Mouse (Mus musculus): ENCODE measurements around the gene Prom1. TPM values are rescaled to one million over a fixed set of nuclear protein-coding genes. Genes with fewer than 3 reads are reported as not detected.

Prom1 gene
- polyA plus RNA-seq, 1 experiment from 2014 or later, result 13.7 TPM

DNA sequence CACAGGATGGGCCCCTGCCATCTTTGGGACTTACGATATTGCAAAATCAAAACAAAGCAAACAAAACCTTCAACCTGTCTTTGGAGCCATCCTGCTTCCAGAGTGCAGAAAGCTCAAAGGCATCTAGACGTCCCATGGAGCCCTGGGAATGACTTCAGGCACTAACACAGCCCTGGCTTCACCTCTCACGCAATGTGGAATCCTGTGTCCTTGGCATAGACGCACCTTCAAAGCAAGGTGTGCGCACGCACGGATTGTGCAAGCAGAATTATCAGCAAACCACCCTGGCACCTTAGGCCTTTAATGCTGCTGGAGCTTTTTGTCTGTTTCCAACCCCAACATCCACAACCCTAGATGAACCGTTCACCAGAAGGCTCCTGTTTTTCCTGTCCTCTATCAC is 104.2 kb downstream of the Prom1 start:
- Histone ChIP-seq H3K4me2 (no peak overlapping the region), H3K27ac (replicated peaks) (no peak overlapping the region)
- 80% methylated on average over 8 of the region's 8 CpGs for WGBS

DNA sequence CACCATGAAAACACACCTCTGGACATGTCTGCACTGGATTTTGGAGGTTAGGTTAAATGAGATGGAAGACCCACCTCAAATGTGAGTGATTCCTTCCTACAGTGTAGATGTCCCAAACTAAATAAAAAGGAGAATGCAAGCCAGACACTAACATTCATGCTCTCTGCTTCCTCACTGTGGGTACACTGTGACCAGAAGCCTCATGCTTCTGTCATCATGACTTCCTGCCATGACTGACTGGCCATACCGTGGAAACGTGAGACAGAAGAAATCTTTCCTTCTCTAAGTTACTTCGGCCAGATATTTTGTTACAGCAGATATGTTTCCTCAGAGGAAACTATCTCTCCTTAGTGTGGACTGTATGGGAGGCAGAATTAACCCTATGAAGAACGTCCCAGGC is 105.7 kb downstream of the Prom1 start:
- H3K4me3 ChIP-seq, result no peak overlapping the region
- no peak overlapping the region for H3K9ac ChIP-seq
- no peaks in the 10 kb centered on the region for H3K9me3 ChIP-seq
- no peak for ATAC-seq (ENCODE audit: extremely low read depth, insufficient number of reproducible peaks, low FRiP score, low TSS enrichment)
- peaks cover 1% of the 10 kb centered on the region; the same call in 1 of the 2 replicates for H3K36me3 ChIP-seq
- WGBS, result 48% methylated on average over 4 of the region's 4 CpGs
- no peak overlapping the region for H3K27ac ChIP-seq (replicated peaks)
- H3K27me3 ChIP-seq (replicated peaks), result no peaks in the 10 kb centered on the region
- H3K4me1 ChIP-seq, result no peaks in the 10 kb centered on the region
- no peak overlapping the region for H3K4me2 ChIP-seq

More for the DNA sequence above, 104.2 kb downstream of the Prom1 start:
- no peaks in the 10 kb centered on the region for H3K9me3 ChIP-seq
- peaks cover 6% of the 10 kb centered on the region; the same call in 1 of the 2 replicates for H3K36me3 ChIP-seq
- no peaks in the 10 kb centered on the region for H3K4me1 ChIP-seq
- no peak overlapping the region for H3K9ac ChIP-seq
- no peak for ATAC-seq (ENCODE audit: extremely low read depth, insufficient number of reproducible peaks, low FRiP score, low TSS enrichment)
- H3K4me3 ChIP-seq, result no peak overlapping the region
- no peaks in the 10 kb centered on the region for H3K27me3 ChIP-seq (replicated peaks)

DNA sequence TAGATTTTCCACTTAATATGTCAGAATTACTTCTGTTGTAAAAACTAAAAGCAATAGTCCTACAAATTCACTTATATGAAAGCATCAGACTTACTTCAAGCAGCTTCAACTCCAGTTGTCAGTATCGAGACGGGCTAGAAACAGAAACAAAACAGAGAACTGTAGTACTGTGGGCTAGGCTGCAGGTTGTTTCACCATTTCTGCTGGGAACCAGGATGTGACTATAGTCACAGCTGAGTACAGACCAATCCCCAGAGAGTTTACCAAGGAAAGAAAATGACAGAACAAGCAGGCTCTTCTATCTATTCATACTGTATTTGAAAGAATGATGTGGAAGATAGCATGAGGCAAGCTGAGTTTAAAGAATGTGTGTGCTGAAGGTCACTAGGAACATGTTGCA is 106.9 kb downstream of the Prom1 start:
- Histone ChIP-seq H3K27me3 (replicated peaks) (no peaks in the 10 kb centered on the region), H3K36me3 (no peaks in the 10 kb centered on the region), H3K4me3 (no peak overlapping the region), H3K4me1 (no peaks in the 10 kb centered on the region), H3K9me3 (no peaks in the 10 kb centered on the region), H3K27ac (replicated peaks) (no peak overlapping the region), H3K9ac (no peak overlapping the region), H3K4me2 (no peak overlapping the region)
- ATAC-seq (ENCODE audit: extremely low read depth, insufficient number of reproducible peaks, low FRiP score, low TSS enrichment), result no peak
- 80% methylated on average over 2 of the region's 2 CpGs for WGBS

DNA sequence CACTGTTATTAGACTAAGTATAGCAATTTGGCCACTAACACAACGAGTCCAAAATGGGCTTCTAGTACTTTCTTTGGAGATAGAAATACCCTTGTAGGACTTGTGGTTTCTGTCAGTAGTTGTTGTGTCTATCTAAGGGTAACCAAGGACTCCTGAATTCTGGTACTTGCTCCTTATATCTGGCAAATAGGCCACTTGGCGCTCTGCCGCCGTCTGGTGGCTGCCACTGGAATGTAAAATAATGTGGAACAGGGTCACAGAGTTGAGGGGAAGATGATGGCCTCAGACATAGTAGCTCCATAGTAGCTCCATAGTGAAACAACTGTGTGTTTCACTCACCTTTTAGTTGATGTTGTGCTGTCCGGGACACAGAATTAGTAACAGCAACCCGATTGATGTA is 111.5 kb downstream of the Prom1 start:
- 57% methylated on average over 6 of the region's 6 CpGs for WGBS
- H3K9me3 ChIP-seq, result no peaks in the 10 kb centered on the region

DNA sequence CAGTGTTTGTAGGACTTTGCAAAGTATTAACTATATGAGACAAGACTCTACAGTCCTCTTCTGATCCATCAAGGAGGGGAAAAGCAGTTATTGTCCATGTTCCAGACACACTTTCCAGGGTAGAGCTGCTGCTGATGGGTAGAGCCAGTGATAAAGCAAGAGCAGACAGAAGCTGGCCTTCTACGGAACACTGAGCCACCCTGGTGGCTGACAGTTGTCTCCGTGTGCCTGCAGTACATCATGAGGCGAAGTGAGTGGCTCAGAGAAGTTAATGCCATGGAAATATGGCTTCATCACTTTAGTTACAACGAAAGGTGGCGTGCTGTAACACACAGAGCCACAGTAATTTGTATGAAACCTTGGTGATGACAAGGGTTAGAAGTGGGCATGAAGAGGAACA is 112.8 kb downstream of the Prom1 start:
- Histone ChIP-seq H3K36me3 (no peaks in the 10 kb centered on the region), H3K9me3 (no peaks in the 10 kb centered on the region), H3K4me3 (no peak overlapping the region), H3K4me1 (peaks cover 7% of the 10 kb centered on the region), H3K9ac (no peak overlapping the region), H3K27ac (replicated peaks) (no peak overlapping the region), H3K27me3 (replicated peaks) (no peaks in the 10 kb centered on the region), H3K4me2 (no peak overlapping the region)
- 55% methylated on average over 5 of the region's 5 CpGs for WGBS
- ATAC-seq (ENCODE audit: extremely low read depth, insufficient number of reproducible peaks, low FRiP score, low TSS enrichment), result no peak

More for the DNA sequence above, 111.5 kb downstream of the Prom1 start:
- Histone ChIP-seq H3K4me1 (peaks cover 7% of the 10 kb centered on the region), H3K4me3 (no peak overlapping the region), H3K36me3 (no peaks in the 10 kb centered on the region), H3K9ac (no peak overlapping the region), H3K4me2 (no peak overlapping the region), H3K27ac (replicated peaks) (no peak overlapping the region), H3K27me3 (replicated peaks) (no peaks in the 10 kb centered on the region)
- ATAC-seq (ENCODE audit: extremely low read depth, insufficient number of reproducible peaks, low FRiP score, low TSS enrichment), result no peak

DNA sequence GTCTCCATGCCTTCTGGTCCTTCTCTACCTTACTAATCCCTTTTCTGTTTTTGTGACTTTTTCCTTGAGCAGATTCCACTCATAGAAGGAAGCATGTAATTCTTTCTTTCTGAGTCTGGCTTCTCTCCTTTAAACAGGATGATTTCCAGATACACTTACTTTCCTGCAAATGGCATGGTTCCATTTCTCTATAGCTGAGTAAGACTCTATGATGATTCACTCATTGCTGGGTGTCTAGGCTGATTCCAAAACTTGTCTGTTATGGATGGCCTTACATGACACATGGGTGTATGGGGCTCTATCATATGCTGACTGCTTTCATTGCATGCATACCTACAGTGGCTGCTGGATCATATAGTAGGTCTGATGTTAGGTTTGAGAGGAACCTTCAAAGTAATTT is 115.6 kb downstream of the Prom1 start:
- Histone ChIP-seq H3K36me3 (no peaks in the 10 kb centered on the region), H3K27me3 (replicated peaks) (no peaks in the 10 kb centered on the region), H3K9ac (no peak overlapping the region), H3K4me3 (no peak overlapping the region), H3K27ac (replicated peaks) (no peak overlapping the region), H3K4me2 (no peak overlapping the region), H3K4me1 (peaks cover 7% of the 10 kb centered on the region), H3K9me3 (no peaks in the 10 kb centered on the region)
- ATAC-seq (ENCODE audit: extremely low read depth, insufficient number of reproducible peaks, low FRiP score, low TSS enrichment), result no peak

DNA sequence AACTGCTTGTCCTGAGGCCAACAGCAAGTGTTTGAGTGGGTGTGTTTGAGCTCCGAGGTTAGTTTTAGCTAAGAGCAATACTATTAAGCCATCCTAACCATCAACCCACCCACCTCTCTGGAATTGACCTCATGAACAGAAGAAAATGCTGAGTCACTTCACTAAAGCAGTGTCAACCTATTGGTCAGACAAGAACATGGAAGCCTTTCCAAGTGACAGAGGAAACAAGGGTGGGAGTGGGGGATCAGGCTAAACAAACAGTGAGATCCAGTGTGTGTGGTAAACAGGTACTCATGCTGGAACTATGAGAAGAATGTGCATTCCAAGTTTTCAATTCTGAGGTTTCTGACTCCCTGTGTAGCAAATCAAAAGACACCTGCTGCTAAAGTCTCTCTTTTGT is 118.9 kb downstream of the Prom1 start:
- Histone ChIP-seq H3K4me2 (no peak overlapping the region), H3K4me1 (no peaks in the 10 kb centered on the region), H3K27ac (replicated peaks) (no peak overlapping the region), H3K9me3 (no peaks in the 10 kb centered on the region), H3K9ac (no peak overlapping the region), H3K27me3 (replicated peaks) (no peaks in the 10 kb centered on the region), H3K4me3 (no peak overlapping the region), H3K36me3 (no peaks in the 10 kb centered on the region)
- no peak for ATAC-seq (ENCODE audit: extremely low read depth, insufficient number of reproducible peaks, low FRiP score, low TSS enrichment)
- 63% methylated on average over 1 of the region's 1 CpGs for WGBS

DNA sequence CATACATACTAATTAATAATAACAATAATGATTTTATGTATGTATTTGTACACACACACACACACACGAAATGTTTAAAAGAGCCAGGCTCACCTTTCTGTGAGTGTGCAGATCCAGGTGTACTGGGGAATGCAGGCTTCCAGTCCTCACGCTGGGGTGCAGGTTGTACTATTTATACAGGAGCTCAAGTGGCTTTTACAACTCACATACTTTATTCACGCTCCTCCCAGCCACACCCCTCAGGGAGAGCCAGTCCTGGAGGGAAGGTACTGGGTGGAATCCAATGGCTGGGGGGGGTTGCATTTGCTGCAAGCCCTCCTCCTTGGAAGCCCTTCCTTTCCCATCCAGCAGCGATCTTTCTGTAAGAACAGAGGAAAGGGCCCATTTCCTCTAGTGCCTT is 120.2 kb downstream of the Prom1 start, which contains the start of gene Fgfbp1:
Fgfbp1 (minus strand) TSS at position 160 of the 400 bp plus-strand sequence.
- H3K4me2 ChIP-seq, result no peak within 1 kb of the TSS
- no peak within 1 kb of the TSS for H3K9ac ChIP-seq
- H3K4me3 ChIP-seq, result no peak within 1 kb of the TSS

DNA sequence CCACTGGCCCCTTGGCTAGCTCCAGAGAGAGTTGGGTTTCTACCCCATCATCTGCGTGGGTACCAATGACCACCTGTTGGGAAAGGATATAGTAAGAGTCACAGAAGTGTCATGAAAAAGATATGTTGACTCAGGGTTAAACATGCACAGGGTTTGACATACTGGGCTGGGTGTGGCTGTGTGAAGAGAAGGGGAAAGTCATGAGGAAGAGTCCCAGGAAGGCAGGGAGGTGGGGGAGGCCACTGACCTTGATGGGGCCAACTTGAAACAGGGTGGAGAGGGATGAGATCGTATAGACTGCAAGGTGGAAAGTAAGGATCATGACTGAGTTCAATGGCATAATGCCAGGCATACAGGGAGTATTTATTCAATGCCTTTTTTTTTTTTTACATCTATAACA is 121.4 kb downstream of the Prom1 start:
- H3K36me3 ChIP-seq, result no peaks in the 10 kb centered on the region
- WGBS, result 63% methylated on average over 2 of the region's 2 CpGs
- no peak for ATAC-seq (ENCODE audit: extremely low read depth, insufficient number of reproducible peaks, low FRiP score, low TSS enrichment)

More for the DNA sequence above, 120.2 kb downstream of the Prom1 start, which contains the start of gene Fgfbp1:
- H3K27ac ChIP-seq (replicated peaks), result no peak within 1 kb of the TSS
- WGBS, result 45% methylated on average over 4 of the region's 4 CpGs
- no peaks in the 10 kb centered on the region for H3K9me3 ChIP-seq
- H3K36me3 ChIP-seq, result no peaks in the 10 kb centered on the region
- no peaks in the 10 kb centered on the region for H3K27me3 ChIP-seq (replicated peaks)
- no peaks in the 10 kb centered on the region for H3K4me1 ChIP-seq
- no peak for ATAC-seq (ENCODE audit: extremely low read depth, insufficient number of reproducible peaks, low FRiP score, low TSS enrichment)

DNA sequence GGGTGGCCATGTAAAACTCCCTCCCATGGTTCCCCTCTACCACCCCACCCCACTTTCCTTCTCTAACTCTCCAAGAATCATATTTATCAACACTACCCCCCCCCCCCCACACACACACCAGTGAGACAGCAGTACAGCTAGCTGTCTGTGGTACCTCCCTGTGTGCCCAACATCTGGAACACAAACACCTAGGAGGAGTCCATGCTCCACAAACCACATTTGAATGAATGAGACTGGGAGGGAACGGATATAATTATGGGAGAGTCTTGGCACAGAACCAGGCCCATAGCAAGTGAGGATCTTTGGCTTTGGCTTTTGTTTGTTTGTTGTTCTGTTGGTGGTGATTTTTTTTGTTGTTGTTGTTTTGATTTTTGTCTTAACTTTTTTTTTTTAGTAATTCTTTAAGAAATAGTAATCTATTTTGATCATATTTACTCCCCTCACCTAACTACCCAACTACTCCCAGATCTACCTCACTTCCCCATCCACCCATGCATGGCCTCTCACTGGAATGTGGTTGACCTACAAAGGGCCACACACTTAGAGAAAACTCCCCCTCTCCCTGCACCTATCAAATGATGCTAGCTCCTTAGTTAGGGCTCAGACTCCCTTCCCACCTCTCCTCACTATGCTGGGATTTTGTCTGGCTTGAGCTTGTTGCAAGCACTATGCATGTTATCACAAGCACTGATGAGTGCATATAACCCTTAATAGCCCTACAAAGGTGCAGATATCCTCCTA is 124.8 kb downstream of the Prom1 start:
- no peak overlapping the region for H3K9ac ChIP-seq
- no peaks in the 10 kb centered on the region for H3K27me3 ChIP-seq (replicated peaks)
- H3K36me3 ChIP-seq, result no peaks in the 10 kb centered on the region
- WGBS, result 77% methylated on average over 1 of the region's 1 CpGs
- no peak overlapping the region for H3K27ac ChIP-seq (replicated peaks)
- ATAC-seq (ENCODE audit: extremely low read depth, insufficient number of reproducible peaks, low FRiP score, low TSS enrichment), result no peak
- no peaks in the 10 kb centered on the region for H3K9me3 ChIP-seq
- no peaks in the 10 kb centered on the region for H3K4me1 ChIP-seq
- no peak overlapping the region for H3K4me2 ChIP-seq
- H3K4me3 ChIP-seq, result no peak overlapping the region

More for the DNA sequence above, 121.4 kb downstream of the Prom1 start:
- no peak overlapping the region for H3K4me3 ChIP-seq
- no peaks in the 10 kb centered on the region for H3K9me3 ChIP-seq
- no peak overlapping the region for H3K27ac ChIP-seq (replicated peaks)
- H3K4me1 ChIP-seq, result no peaks in the 10 kb centered on the region
- H3K4me2 ChIP-seq, result no peak overlapping the region
- H3K27me3 ChIP-seq (replicated peaks), result no peaks in the 10 kb centered on the region
- H3K9ac ChIP-seq, result no peak overlapping the region

DNA sequence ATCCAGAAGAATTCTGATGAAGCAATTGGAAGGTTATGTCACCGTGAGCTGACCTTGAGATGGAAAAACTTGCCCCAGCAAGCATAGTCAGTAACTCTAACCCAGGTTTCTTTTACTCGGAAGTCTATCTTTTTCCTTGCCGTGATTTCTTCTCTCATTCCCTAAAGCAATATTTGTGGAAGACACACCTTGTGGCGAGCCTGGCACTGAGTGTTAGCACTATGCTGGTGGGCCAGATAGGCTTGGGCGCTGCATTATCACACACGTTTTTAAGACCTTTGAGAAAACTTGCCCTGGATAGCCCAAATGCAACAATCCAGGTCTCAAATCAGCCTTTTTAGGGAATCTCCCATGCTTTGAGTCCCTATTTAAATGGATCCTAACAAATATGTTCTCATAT is 127.7 kb downstream of the Prom1 start:
- no peak overlapping the region for H3K4me2 ChIP-seq
- no peaks in the 10 kb centered on the region for H3K36me3 ChIP-seq
- no peak for ATAC-seq (ENCODE audit: extremely low read depth, insufficient number of reproducible peaks, low FRiP score, low TSS enrichment)
- no peak overlapping the region for H3K9ac ChIP-seq
- H3K27ac ChIP-seq (replicated peaks), result no peak overlapping the region
- no peaks in the 10 kb centered on the region for H3K27me3 ChIP-seq (replicated peaks)
- H3K4me3 ChIP-seq, result no peak overlapping the region
- 76% methylated on average over 6 of the region's 6 CpGs for WGBS
- peaks cover 2% of the 10 kb centered on the region; the same call in 1 of the 2 replicates for H3K4me1 ChIP-seq
- H3K9me3 ChIP-seq, result no peaks in the 10 kb centered on the region

DNA sequence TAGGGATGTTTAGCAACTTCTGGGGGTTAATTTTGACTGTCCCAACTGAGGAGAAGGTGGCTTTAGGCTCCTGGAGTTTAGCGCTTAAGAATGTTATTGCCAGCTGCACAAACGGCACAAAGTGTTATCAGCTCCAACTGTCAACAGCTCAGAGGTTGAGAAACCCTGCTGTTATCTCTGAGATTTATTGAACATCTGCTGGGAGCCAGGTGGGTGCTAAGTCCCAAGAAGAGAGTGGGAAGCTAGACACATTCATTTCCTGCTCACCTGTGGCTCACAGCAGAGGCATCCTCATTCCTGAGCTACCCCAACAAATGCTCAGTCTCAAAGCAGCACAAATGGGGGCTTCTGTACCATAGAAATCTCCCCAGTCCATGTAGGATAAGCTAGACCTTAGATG is 130.7 kb downstream of the Prom1 start:
- no peak for ATAC-seq (ENCODE audit: extremely low read depth, insufficient number of reproducible peaks, low FRiP score, low TSS enrichment)
- H3K4me1 ChIP-seq, result peaks cover 2% of the 10 kb centered on the region; the same call in 1 of the 2 replicates
- H3K27me3 ChIP-seq (replicated peaks), result no peaks in the 10 kb centered on the region
- H3K4me2 ChIP-seq, result no peak overlapping the region
- 20% methylated on average over 2 of the region's 2 CpGs for WGBS
- no peak overlapping the region for H3K27ac ChIP-seq (replicated peaks)
- H3K4me3 ChIP-seq, result no peak overlapping the region
- no peaks in the 10 kb centered on the region for H3K36me3 ChIP-seq
- no peaks in the 10 kb centered on the region for H3K9me3 ChIP-seq
- no peak overlapping the region for H3K9ac ChIP-seq

Data from heart, embryonic 13.5 days (tissue).